Comparison of ENCODE assay signal across 7 mouse cellular contexts in genomic region chr10:93161511-93162275, GRCm38 (mm10). TPM values are rescaled to one million over a fixed set of nuclear protein-coding genes. Genes with fewer than 3 reads are reported as not detected.
DNase-seq lines count a peak whose midpoint lies in the region; ATAC-seq and TF ChIP-seq lines count a peak whose summit lies in the region.

No protein-coding gene starts in this region.

- DNase-seq in adipocyte (ENCODE audit: low spot score), result peak; percentile 55

- H3K4me1 ChIP-seq in E14TG2a.4 (replicated peaks; ENCODE audit: low read depth, low read length), result peaks cover 46% of the 10 kb centered on the region
- H3K4me1 ChIP-seq in embryonic facial prominence, embryonic 12.5 days, result peaks cover 26% of the 10 kb centered on the region
- H3K4me1 ChIP-seq in heart, embryonic 12.5 days (replicated peaks), result peaks cover 34% of the 10 kb centered on the region
- H3K4me1 ChIP-seq in kidney, embryonic 15.5 days, result peaks cover 37% of the 10 kb centered on the region
- H3K4me1 ChIP-seq in liver, embryonic 16.5 days (ENCODE audit: control insufficient read depth, low read depth, low read length), result peaks cover 39% of the 10 kb centered on the region
- H3K4me1 ChIP-seq in neural tube, embryonic 12.5 days, result peaks cover 27% of the 10 kb centered on the region

- H3K27ac ChIP-seq in embryonic facial prominence, embryonic 12.5 days, result peak overlapping the region; percentile 100
- peak overlapping the region; percentile 97 for H3K27ac ChIP-seq in heart, embryonic 12.5 days (ENCODE audit: poor library complexity, severe bottlenecking)
- peak overlapping the region; percentile 99 for H3K27ac ChIP-seq in kidney, embryonic 15.5 days
- H3K27ac ChIP-seq in liver, embryonic 16.5 days (ENCODE audit: low read length), result peak overlapping the region; percentile 94
- peak overlapping the region; percentile 99 for H3K27ac ChIP-seq in neural tube, embryonic 12.5 days

- no peaks in the 10 kb centered on the region for H3K9me3 ChIP-seq in E14TG2a.4 (ENCODE audit: low read length)
- no peaks in the 10 kb centered on the region for H3K9me3 ChIP-seq in embryonic facial prominence, embryonic 12.5 days
- H3K9me3 ChIP-seq in heart, embryonic 12.5 days (replicated peaks), result no peaks in the 10 kb centered on the region
- no peaks in the 10 kb centered on the region for H3K9me3 ChIP-seq in kidney, embryonic 15.5 days (replicated peaks)
- no peaks in the 10 kb centered on the region for H3K9me3 ChIP-seq in liver, embryonic 16.5 days (replicated peaks; ENCODE audit: control insufficient read depth, low read length)
- no peaks in the 10 kb centered on the region for H3K9me3 ChIP-seq in neural tube, embryonic 12.5 days

- peak overlapping the region; percentile 73 for H3K4me2 ChIP-seq in embryonic facial prominence, embryonic 12.5 days (replicated peaks)
- H3K4me2 ChIP-seq in heart, embryonic 12.5 days, result peak overlapping the region; percentile 72
- H3K4me2 ChIP-seq in kidney, embryonic 15.5 days, result peak overlapping the region; percentile 75
- H3K4me2 ChIP-seq in liver, embryonic 16.5 days (ENCODE audit: low read depth, low read length), result peak overlapping the region; percentile 73
- H3K4me2 ChIP-seq in neural tube, embryonic 12.5 days (replicated peaks), result peak overlapping the region; percentile 66

- H3K36me3 ChIP-seq in E14TG2a.4 (ENCODE audit: insufficient read depth, low read length), result no peaks in the 10 kb centered on the region
- no peaks in the 10 kb centered on the region for H3K36me3 ChIP-seq in embryonic facial prominence, embryonic 12.5 days
- no peaks in the 10 kb centered on the region for H3K36me3 ChIP-seq in heart, embryonic 12.5 days
- H3K36me3 ChIP-seq in kidney, embryonic 15.5 days, result no peaks in the 10 kb centered on the region
- no peaks in the 10 kb centered on the region for H3K36me3 ChIP-seq in liver, embryonic 16.5 days (ENCODE audit: control insufficient read depth, insufficient read depth)
- H3K36me3 ChIP-seq in neural tube, embryonic 12.5 days, result no peaks in the 10 kb centered on the region

- peak overlapping the region; percentile 97 for H3K9ac ChIP-seq in embryonic facial prominence, embryonic 12.5 days
- H3K9ac ChIP-seq in heart, embryonic 12.5 days, result peak overlapping the region; percentile 93
- peak overlapping the region; percentile 89 for H3K9ac ChIP-seq in kidney, embryonic 15.5 days
- H3K9ac ChIP-seq in liver, embryonic 16.5 days (ENCODE audit: low read depth, low read length), result peak overlapping the region; percentile 88
- peak overlapping the region; percentile 97 for H3K9ac ChIP-seq in neural tube, embryonic 12.5 days

- no peaks in the 10 kb centered on the region for H3K27me3 ChIP-seq in E14TG2a.4 (ENCODE audit: insufficient read depth, low read length)
- no peaks in the 10 kb centered on the region for H3K27me3 ChIP-seq in embryonic facial prominence, embryonic 12.5 days
- H3K27me3 ChIP-seq in heart, embryonic 12.5 days (replicated peaks), result no peaks in the 10 kb centered on the region
- no peaks in the 10 kb centered on the region for H3K27me3 ChIP-seq in kidney, embryonic 15.5 days
- H3K27me3 ChIP-seq in liver, embryonic 16.5 days (ENCODE audit: control insufficient read depth, insufficient read depth, low read depth, low read length), result no peaks in the 10 kb centered on the region
- no peaks in the 10 kb centered on the region for H3K27me3 ChIP-seq in neural tube, embryonic 12.5 days (replicated peaks)

- ATAC-seq in embryonic facial prominence, embryonic 12.5 days (ENCODE audit: insufficient number of reproducible peaks, insufficient read depth, low FRiP score, low TSS enrichment), result peak; percentile 22; the same call in 1 of the 2 replicates
- peak; percentile 48; the same call in 1 of the 2 replicates for ATAC-seq in heart, embryonic 12.5 days (ENCODE audit: insufficient number of reproducible peaks, low FRiP score)
- peak; percentile 52; the same call in 1 of the 2 replicates for ATAC-seq in kidney, embryonic 15.5 days (replicated peaks; ENCODE audit: low FRiP score)
- peak; percentile 43 for ATAC-seq in liver, embryonic 16.5 days (ENCODE audit: low read depth)
- ATAC-seq in neural tube, embryonic 12.5 days (ENCODE audit: low FRiP score, low read depth), result peak; percentile 42

- WGBS in embryonic facial prominence, embryonic 12.5 days, result under 1% methylated on average over 33 of the region's 33 CpGs
- WGBS in heart, embryonic 12.5 days, result under 1% methylated on average over 33 of the region's 33 CpGs
- under 1% methylated on average over 16 of the region's 33 CpGs for WGBS in kidney, embryonic 15.5 days
- under 1% methylated on average over 27 of the region's 33 CpGs for WGBS in liver, embryonic 16.5 days (ENCODE audit: insufficient replicate concordance)
- WGBS in neural tube, embryonic 12.5 days, result under 1% methylated on average over 32 of the region's 33 CpGs

- no peak for TF ChIP-seq CTCF in E14TG2a.4 (conservative IDR thresholded peaks at IDR 0.05; ENCODE audit: low read length)

- H3K4me3 ChIP-seq in E14TG2a.4 (replicated peaks; ENCODE audit: low read length), result peak overlapping the region; percentile 97
- H3K4me3 ChIP-seq in embryonic facial prominence, embryonic 12.5 days, result peak overlapping the region; percentile 96
- H3K4me3 ChIP-seq in heart, embryonic 12.5 days, result peak overlapping the region; percentile 93
- peak overlapping the region; percentile 74 for H3K4me3 ChIP-seq in kidney, embryonic 15.5 days (replicated peaks)
- peak overlapping the region; percentile 100 for H3K4me3 ChIP-seq in liver, embryonic 16.5 days (ENCODE audit: low read depth, low read length)
- H3K4me3 ChIP-seq in neural tube, embryonic 12.5 days, result peak overlapping the region; percentile 97

RNA-seq across cellular contexts. Expression of gene Cdk17, which starts 1.0 kb away (rescaled TPM):
- polyA plus RNA-seq in embryonic facial prominence, embryonic 12.5 days (2016; fragmentation: Nextera tagmentation; extraction: Ambion mirVana), result 26.0 and 28.2 TPM in 2 replicates
- 25.2 and 27.1 TPM in 2 replicates for polyA plus RNA-seq in heart, embryonic 12.5 days (2016; fragmentation: Nextera tagmentation; extraction: Ambion mirVana)
- polyA plus RNA-seq in kidney, embryonic 15.5 days (2015; fragmentation: Nextera tagmentation; extraction: Ambion mirVana), result 16.7 and 17.2 TPM in 2 replicates
- 8.3 and 8.7 TPM in 2 replicates for polyA plus RNA-seq in liver, embryonic 16.5 days (2015; fragmentation: Nextera tagmentation; extraction: Ambion mirVana)
- polyA plus RNA-seq in neural tube, embryonic 12.5 days (2016; fragmentation: Nextera tagmentation; extraction: Ambion mirVana), result 50.4 and 54.1 TPM in 2 replicates

Comparison
In these comparisons a context has a peak if more than half of its experiments do, and no peak if none do; other contexts are left out.
1. Peak in every context shown above with its lines: DNase-seq, ATAC-seq, H3K4me3 ChIP-seq and H3K27ac ChIP-seq.